Mouse (Mus musculus): Measurements from ENCODE around the gene Txnrd3.

Txnrd3 gene

GRCm38 (mm10) chr6:89637977-89638376 is 5.8 kb upstream of the Txnrd3 start:
- POLR2A ChIA-PET, result interaction anchor here in 2 of 4 experiments (1.1 to 1.2 kb wide), 2 partner anchors 34 to 735 kb away, joined by 3 read pairs; partner anchors contain the start of gene Tpra1 (in 1 of the 2)
- CTCF ChIA-PET, result interaction anchor here in 2 of 4 experiments (1.0 to 1.3 kb wide), 5 partner anchors 24 to 796 kb away, joined by 3 to 6 read pairs (median 3); partner anchors contain the start of genes Abtb1 (in 1 of the 2) and Plxna1 (in 1 of the 2)

GRCm38 (mm10) chr6:89639025-89639424 is 4.8 kb upstream of the Txnrd3 start:
- ChIA-PET POLR2A (interaction anchor here in 2 of 4 experiments (0.9 to 1.2 kb wide), 3 partner anchors 35 to 736 kb away, joined by 3 read pairs; partner anchors contain the start of gene Tpra1 (in 1 of the 2)), CTCF (interaction anchor here in 3 of 4 experiments (0.5 to 1.3 kb wide), 16 partner anchors 15 to 834 kb away, joined by 3 to 6 read pairs (median 3); partner anchors contain the start of genes Abtb1 (in 1 of the 3) and Plxna1 (in 1 of the 3))

GRCm38 (mm10) chr6:89644271-89645075 is 685 bp downstream of the Txnrd3 start:
- ChIA-PET POLR2A (interaction anchor here (0.5 to 2.0 kb wide), 61 partner anchors 9 to 1569 kb away, joined by 3 to 25 read pairs (median 4); partner anchors contain the start of genes Abtb1 (in 2 of the 4), Mcm2 (in 2 of the 4), Zxdc (in 2 of the 4) and Chchd6 (in 1 of the 4)), CTCF (interaction anchor here (0.6 to 2.1 kb wide), 26 partner anchors 10 to 1541 kb away, joined by 3 to 15 read pairs (median 4); partner anchors contain the start of genes Abtb1 (in 1 of the 4), Aldh1l1 (in 1 of the 4), Cfap100 (in 1 of the 4) and Chchd6 (in 1 of the 4))

GRCm38 (mm10) chr6:89649897-89650296 is 6.1 kb downstream of the Txnrd3 start:
- ChIA-PET POLR2A (no interaction called here), CTCF (no interaction called here)

GRCm38 (mm10) chr6:89651770-89652169 is 8.0 kb downstream of the Txnrd3 start:
- ChIA-PET POLR2A (no interaction called here), CTCF (interaction anchor here in 1 of 4 experiments (1.6 kb wide), 1 partner anchor 20 kb away, joined by 3 read pairs; no protein-coding TSS in a partner anchor)

- POLR2A ChIA-PET, result no interaction called here
- CTCF ChIA-PET, result interaction anchor here in 1 of 4 experiments (1.3 kb wide), 1 partner anchor 16 kb away, joined by 4 read pairs; no protein-coding TSS in a partner anchor
Measured at GRCm38 (mm10) chr6:89655011-89655410, 11.2 kb downstream of the Txnrd3 start.

GRCm38 (mm10) chr6:89658342-89658741 is 14.6 kb downstream of the Txnrd3 start:
- POLR2A ChIA-PET, result no interaction called here
- CTCF ChIA-PET, result interaction anchor here in 2 of 4 experiments (1.0 to 1.4 kb wide), 3 partner anchors 9 to 690 kb away, joined by 3 to 5 read pairs (median 3); no protein-coding TSS in a partner anchor

- POLR2A ChIA-PET, result no interaction called here
- CTCF ChIA-PET, result interaction anchor here in 2 of 4 experiments (0.7 to 1.4 kb wide), 5 partner anchors 10 to 690 kb away, joined by 3 to 5 read pairs (median 3); no protein-coding TSS in a partner anchor
Measured at GRCm38 (mm10) chr6:89658931-89659330, 15.1 kb downstream of the Txnrd3 start.

- CTCF ChIA-PET, result interaction anchor here in 1 of 4 experiments (0.7 to 1.4 kb wide), 3 partner anchors 37 to 691 kb away, joined by 3 to 5 read pairs (median 3); no protein-coding TSS in a partner anchor
Measured at GRCm38 (mm10) chr6:89659692-89660423, 16.1 kb downstream of the Txnrd3 start.

GRCm38 (mm10) chr6:89660490-89660889 is 16.7 kb downstream of the Txnrd3 start:
- ChIA-PET POLR2A (interaction anchor here in 1 of 4 experiments (0.6 kb wide), 1 partner anchor 52 kb away, joined by 4 read pairs; no protein-coding TSS in a partner anchor), CTCF (no interaction called here)

More at GRCm38 (mm10) chr6:89659692-89660423, 16.1 kb downstream of the Txnrd3 start:
- POLR2A ChIA-PET, result interaction anchor here in 1 of 4 experiments (0.6 kb wide), 1 partner anchor 52 kb away, joined by 4 read pairs; no protein-coding TSS in a partner anchor

- ChIA-PET CTCF (interaction anchor here in 1 of 4 experiments (0.6 kb wide), 1 partner anchor 19 kb away, joined by 5 read pairs; no protein-coding TSS in a partner anchor), POLR2A (no interaction called here)
Measured at GRCm38 (mm10) chr6:89662521-89662920, 18.7 kb downstream of the Txnrd3 start.

GRCm38 (mm10) chr6:89665155-89665554 is 21.4 kb downstream of the Txnrd3 start:
- ChIA-PET CTCF (interaction anchor here in 1 of 4 experiments (0.6 kb wide), 1 partner anchor 805 kb away, joined by 7 read pairs; no protein-coding TSS in a partner anchor), POLR2A (interaction anchor here in 1 of 4 experiments (0.6 kb wide), 1 partner anchor 168 kb away, joined by 3 read pairs; no protein-coding TSS in a partner anchor)

- POLR2A ChIA-PET, result no interaction called here
- CTCF ChIA-PET, result interaction anchor here in 1 of 4 experiments (0.6 kb wide), 1 partner anchor 804 kb away, joined by 7 read pairs; no protein-coding TSS in a partner anchor
Measured at GRCm38 (mm10) chr6:89665667-89666066, 21.9 kb downstream of the Txnrd3 start.

GRCm38 (mm10) chr6:89666976-89667375 is 23.2 kb downstream of the Txnrd3 start:
- POLR2A ChIA-PET, result no interaction called here
- CTCF ChIA-PET, result no interaction called here

GRCm38 (mm10) chr6:89669556-89669955 is 25.8 kb downstream of the Txnrd3 start:
- ChIA-PET POLR2A (interaction anchor here in 1 of 4 experiments (0.6 kb wide), 1 partner anchor 553 kb away, joined by 3 read pairs; no protein-coding TSS in a partner anchor), CTCF (interaction anchor here in 1 of 4 experiments (1.2 to 1.8 kb wide), 2 partner anchors 10 to 759 kb away, joined by 3 to 6 read pairs; partner anchors contain the start of gene Cfap100)

- CTCF ChIA-PET, result interaction anchor here in 1 of 4 experiments (1.0 kb wide), 1 partner anchor 33 kb away, joined by 3 read pairs; no protein-coding TSS in a partner anchor
- POLR2A ChIA-PET, result no interaction called here
Measured at GRCm38 (mm10) chr6:89671431-89671830, 27.6 kb downstream of the Txnrd3 start.

GRCm38 (mm10) chr6:89672641-89673040 is 28.9 kb downstream of the Txnrd3 start:
- CTCF ChIA-PET, result interaction anchor here in 1 of 4 experiments (0.8 to 1.0 kb wide), 2 partner anchors 763 to 935 kb away, joined by 3 read pairs; no protein-coding TSS in a partner anchor
- POLR2A ChIA-PET, result no interaction called here

- CTCF ChIA-PET, result interaction anchor here in 1 of 4 experiments (0.8 to 1.0 kb wide), 2 partner anchors 750 to 935 kb away, joined by 3 to 4 read pairs; no protein-coding TSS in a partner anchor
- POLR2A ChIA-PET, result no interaction called here
Measured at GRCm38 (mm10) chr6:89673135-89673780, 29.5 kb downstream of the Txnrd3 start.

Data from embryonic stem cell, embryonic (primary cell).